Mouse (Mus musculus): ENCODE results near the gene Arpin. TPM values are rescaled to one million over a fixed set of nuclear protein-coding genes. Genes with fewer than 3 reads are reported as not detected.

The Arpin gene
- polyA plus RNA-seq, 1 experiment = 42.3 TPM

- WGBS = 53% methylated on average over 3 of the region's 3 CpGs
- no peak for DNase-seq (ENCODE audit: low read depth, low spot score)
Measured at GRCm38 (mm10) chr7:79895225-79895624, 39.9 kb downstream of the Arpin start.

DNA sequence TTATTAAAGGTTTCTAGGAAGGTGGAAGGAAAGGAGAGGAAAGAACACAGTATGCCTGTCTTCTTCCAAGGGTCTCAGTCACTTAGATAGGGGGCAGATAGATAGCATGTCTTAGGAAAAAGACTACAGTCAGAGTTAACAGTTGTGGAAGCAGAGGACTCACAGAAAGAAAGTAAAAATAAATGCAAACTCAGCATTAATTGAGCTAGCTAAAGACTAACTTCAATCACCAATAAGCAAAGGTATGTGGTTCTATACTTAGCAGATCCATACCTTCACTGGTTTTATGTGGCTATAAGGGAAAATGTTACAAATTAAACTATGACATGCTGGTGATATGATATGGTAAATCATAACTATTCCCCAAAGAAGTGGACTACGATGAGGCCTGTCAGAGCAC, 40.4 kb downstream of the Arpin start:
- WGBS = 73% methylated on average over 1 of the region's 1 CpGs
- no peak for DNase-seq (ENCODE audit: low read depth, low spot score)

- WGBS = 60% methylated on average over 6 of the region's 6 CpGs
- no peak for DNase-seq (ENCODE audit: low read depth, low spot score)
Measured at GRCm38 (mm10) chr7:79892576-79893428, 42.4 kb downstream of the Arpin start.

- no peak for DNase-seq (ENCODE audit: low read depth, low spot score)
- WGBS = 40% methylated on average over 15 of the region's 15 CpGs
Measured at GRCm38 (mm10) chr7:79890436-79891221, 44.5 kb downstream of the Arpin start.

DNA sequence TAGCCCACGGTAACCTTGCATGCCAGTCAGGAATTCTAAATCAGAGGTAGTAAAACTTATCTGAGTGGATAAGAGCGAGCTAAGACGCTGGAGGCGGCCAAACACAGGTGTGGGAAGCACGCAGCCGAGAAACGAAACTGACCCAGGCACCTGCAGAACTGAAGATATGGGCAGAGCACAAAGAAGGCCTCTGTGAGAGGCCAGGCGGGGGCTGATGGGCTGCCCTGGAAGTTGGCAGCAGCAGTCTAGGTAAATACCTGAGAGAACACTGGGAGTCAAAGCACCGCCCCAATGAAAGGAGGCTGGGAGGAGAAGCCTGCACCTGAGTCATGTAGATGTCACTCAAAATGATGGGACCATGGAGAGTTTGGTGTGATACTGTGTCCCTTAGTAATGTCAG, 46.6 kb downstream of the Arpin start:
- no peak for DNase-seq (ENCODE audit: low read depth, low spot score)
- WGBS = 29% methylated on average over 9 of the region's 9 CpGs

DNA sequence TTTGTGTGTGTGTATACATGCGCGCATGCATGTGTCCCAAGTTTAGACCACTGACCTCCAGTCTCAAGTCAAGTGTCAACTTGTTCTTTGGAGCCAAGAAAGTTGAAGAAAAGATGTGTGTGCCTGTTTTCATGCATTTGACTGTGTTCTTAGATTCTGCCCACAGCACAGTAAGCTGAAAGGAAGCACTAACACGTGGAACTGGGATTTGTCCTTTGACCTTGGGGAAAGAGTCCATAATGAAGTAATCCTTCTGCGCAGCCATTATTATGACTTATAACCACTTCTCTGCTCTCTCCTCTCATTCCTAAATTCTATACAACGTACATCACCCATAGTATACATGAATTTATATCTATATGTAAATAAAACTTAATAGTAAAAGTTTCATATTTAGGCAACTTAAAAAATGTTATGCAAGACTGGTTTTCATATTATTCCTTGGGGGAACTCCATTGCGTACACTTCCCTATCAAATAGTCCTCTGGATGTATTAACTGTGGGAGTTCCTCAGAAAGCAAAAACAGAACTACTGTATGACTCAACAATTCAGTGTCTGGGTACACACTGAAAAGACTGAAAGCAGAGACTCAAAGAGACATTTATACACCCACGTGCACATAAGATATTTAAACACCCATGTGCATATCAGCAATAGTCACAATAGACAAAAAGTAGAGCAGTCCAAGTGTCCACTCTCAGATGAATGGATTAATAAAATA, 51.4 kb downstream of the Arpin start:
- DNase-seq (ENCODE audit: low read depth, low spot score) = no peak
- WGBS = 72% methylated on average over 7 of the region's 7 CpGs

DNA sequence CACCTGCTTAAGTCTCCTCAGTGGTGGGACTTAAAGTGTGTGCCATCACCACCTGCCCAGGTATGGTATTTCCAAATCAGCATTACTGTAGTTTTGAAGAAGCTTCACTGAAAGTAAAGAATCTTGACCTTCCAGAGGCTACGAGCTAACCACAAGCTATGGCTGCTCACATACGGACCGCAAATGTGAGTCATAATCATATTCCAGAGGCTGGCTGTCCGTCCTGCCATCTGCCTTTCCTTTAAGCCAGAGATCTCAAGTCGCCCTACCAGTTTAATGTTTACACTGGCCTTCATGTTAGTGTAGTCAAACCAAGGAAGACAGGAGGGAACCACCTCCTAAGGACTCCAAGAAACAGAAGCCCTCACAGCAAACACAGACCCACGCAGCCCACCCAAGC, 53.3 kb downstream of the Arpin start:
- 37% methylated on average over 6 of the region's 6 CpGs for WGBS
- no peak for DNase-seq (ENCODE audit: low read depth, low spot score)

GRCm38 (mm10) chr7:79880998-79881397, 54.2 kb downstream of the Arpin start:
- no peak for DNase-seq (ENCODE audit: low read depth, low spot score)
- 71% methylated on average over 3 of the region's 3 CpGs for WGBS

DNA sequence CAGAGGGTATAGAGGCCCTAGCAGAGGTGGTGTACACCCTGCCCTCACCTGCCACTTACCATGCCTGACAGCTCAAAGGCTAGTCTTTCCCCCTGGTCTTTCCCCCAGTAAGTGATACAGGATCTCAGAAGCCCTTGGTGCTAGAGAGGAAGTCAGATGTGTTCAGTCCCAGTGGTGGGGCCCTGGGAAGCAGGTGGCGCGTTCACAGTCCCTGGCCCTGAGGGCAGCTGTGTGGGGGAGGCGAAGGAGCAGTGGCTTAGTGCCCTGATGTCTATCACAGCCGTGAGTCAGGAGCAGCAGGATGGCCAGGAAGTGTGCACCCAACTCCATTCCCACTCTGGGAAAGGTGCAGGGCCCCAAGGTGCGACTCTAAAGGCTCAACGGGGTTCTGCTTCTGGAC, 55.1 kb downstream of the Arpin start:
- WGBS = 87% methylated on average over 6 of the region's 6 CpGs

DNA sequence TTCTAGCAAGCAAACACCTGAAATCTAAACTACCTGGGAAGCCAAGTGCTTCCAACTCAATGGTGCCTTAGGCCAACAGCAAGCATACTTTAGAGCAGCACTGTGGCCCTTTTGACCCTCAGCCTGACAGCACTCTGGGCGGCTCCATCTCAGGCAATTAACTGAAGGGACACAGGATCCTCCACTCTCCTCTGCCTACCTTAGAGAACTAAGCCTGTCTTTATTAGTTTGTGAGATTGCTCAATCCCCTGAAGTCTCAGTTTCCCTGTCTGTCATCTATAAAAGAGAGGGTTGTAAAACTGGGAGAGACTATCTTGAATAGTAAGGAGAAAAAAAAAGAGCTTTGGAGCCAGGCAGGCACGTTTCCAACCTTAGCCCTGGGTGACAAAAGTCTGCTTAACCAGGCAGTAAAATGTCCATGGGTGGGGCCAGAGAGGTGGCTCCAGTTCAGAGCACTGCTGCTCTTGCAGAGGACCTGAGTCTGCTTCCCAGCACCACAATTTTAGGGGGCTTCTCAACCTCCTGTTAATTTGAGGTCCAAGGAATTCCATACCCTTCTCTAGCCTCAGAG, 56.6 kb downstream of the Arpin start:
- peak; percentile 62 for DNase-seq (ENCODE audit: low read depth, low spot score)
- WGBS = 21% methylated on average over 2 of the region's 2 CpGs

More for the DNA sequence above, 55.1 kb downstream of the Arpin start:
- DNase-seq (ENCODE audit: low read depth, low spot score) = no peak

Other genes with a start within 250 kb of the Arpin start
- gene Kif7, start 219.6 kb downstream of the Arpin start, polyA plus RNA-seq (2012; rRNA removed) = 0.40 and 0.63 TPM in 2 replicates
- 14.5 and 16.5 TPM in 2 replicates for gene Plin1, start 202.5 kb downstream of the Arpin start, polyA plus RNA-seq (2012; rRNA removed)
- gene Pex11a, start 192.2 kb downstream of the Arpin start, polyA plus RNA-seq (2012; rRNA removed) = 18.9 and 27.5 TPM in 2 replicates
- 0.05 and 0.10 TPM in 2 replicates for gene Wdr93, start 192.2 kb downstream of the Arpin start, polyA plus RNA-seq (2012; rRNA removed)
- 0.69 and 0.85 TPM in 2 replicates for gene Mesp1, start 141.6 kb downstream of the Arpin start, polyA plus RNA-seq (2012; rRNA removed)
- gene Mesp2, start 124.6 kb downstream of the Arpin start, polyA plus RNA-seq (2012; rRNA removed) = 0.35 and 0.64 TPM in 2 replicates
- gene Anpep, start 74.3 kb downstream of the Arpin start, polyA plus RNA-seq (2012; rRNA removed) = 4,692 and 5,417 TPM in 2 replicates
- 12.4 and 14.3 TPM in 2 replicates for gene Ap3s2, start 14.7 kb downstream of the Arpin start, polyA plus RNA-seq (2012; rRNA removed)
- gene Zfp710, start 89.5 kb upstream of the Arpin start, polyA plus RNA-seq (2012; rRNA removed) = 30.7 and 51.2 TPM in 2 replicates
- gene Idh2, start 180.0 kb upstream of the Arpin start, polyA plus RNA-seq (2012; rRNA removed) = 136 and 156 TPM in 2 replicates